Mouse (Mus musculus): ENCODE measurements at regions not wholly inside any gene's neighbourhood (a gene's known extent, or its start where the extent isn't known, plus 50 kb on each side); places are given as distances from the start of the nearest gene placed in this dataset.

GRCm38 (mm10) chr2:160186106-160186505 lies 147.9 kb downstream of the Gm826 start:
- DNase-seq, result no peak

DNA sequence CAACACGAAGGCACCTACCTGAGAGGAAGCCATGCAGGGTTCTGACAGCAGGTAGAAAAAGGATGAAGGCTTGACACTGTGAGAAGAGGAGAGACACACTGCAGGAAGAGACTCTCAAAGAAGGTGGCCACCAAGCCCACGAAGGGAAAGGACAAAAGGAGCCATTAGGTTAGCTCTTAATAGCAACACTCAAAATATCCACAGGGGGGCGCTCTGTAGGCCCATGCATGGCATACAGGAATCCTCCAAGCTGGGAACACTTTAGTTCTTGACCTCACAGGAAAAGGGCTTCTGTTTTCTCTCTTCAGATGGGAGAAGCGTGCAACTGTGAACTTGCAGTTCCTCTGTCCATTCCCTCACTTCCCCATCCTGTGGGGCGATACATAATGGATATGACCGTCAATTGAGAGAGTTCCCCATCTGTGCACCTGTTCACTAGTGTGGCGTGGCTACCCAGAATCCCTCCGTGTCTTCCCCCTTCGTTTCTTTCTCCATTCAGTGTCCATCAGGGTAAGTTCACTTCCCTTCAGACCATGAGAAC lies 162.9 kb downstream of the Gm826 start:
- DNase-seq, result peak; percentile 24

DNA sequence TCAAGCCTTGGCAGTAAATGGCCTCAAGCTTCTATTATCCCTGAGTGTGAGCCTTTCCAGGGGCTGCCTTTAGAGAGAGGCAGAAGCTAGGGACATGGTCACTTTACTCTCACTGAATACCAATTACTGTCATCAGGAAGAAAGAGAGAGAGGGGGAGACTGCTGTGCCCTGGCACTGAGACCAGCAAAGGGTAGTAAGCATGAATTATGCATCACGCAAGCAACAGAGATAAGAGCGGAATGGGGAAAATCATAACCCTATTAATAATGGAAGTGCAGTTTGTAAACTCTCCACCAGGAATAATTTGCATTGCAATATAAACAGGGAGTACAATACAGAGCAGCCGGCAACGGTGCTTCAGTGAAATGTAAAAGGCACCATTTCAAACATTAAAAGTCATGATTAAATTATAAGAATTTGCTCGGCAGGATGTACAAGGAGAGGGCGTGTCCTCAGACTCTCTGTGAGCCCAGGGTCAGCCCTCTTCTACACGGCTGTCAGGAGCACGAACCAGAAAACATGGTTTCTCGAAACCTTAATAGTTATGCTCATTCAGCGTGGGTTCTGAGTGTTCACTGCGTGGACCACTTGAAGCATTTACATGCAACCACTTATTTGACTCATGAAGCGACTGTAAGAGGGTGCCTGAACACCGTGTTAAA lies 175.2 kb downstream of the Gm826 start:
- DNase-seq, result no peak

- DNase-seq, result no peak
Measured at GRCm38 (mm10) chr2:160153781-160154180, 180.2 kb downstream of the Gm826 start.

DNA sequence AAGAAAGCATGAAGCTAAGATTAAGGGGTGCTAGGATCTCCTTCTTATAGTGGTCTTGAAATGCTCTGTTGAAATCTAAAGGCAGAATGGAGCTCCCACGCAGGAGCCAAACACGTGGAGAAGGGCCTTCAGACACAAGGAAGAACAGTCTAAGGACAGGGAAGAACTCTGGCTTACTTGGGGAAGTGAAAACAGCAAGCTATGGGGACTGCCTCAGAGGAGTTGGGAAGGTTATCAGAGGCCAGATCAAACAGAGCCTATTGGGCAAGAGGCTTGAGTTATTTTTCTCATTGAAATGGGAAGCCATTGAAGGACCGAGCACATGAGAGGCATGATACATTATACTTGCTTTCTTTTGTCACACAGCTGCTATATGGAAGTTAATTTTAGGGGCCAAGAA lies 181.9 kb downstream of the Gm826 start:
- no peak for DNase-seq

GRCm38 (mm10) chr2:160148936-160149335 lies 185.0 kb downstream of the Gm826 start:
- no peak for DNase-seq

GRCm38 (mm10) chr2:160148516-160148915 lies 185.4 kb downstream of the Gm826 start:
- DNase-seq, result no peak

- no peak for DNase-seq
Measured at GRCm38 (mm10) chr2:160148031-160148430, 185.9 kb downstream of the Gm826 start.

GRCm38 (mm10) chr2:160140166-160140740 lies 193.7 kb downstream of the Gm826 start:
- DNase-seq, result no peak

- DNase-seq, result no peak
Measured at GRCm38 (mm10) chr2:160138091-160138490, 195.9 kb downstream of the Gm826 start.

GRCm38 (mm10) chr2:160131797-160132196 lies 202.2 kb downstream of the Gm826 start:
- DNase-seq, result no peak

GRCm38 (mm10) chr2:160131386-160131785 lies 202.6 kb downstream of the Gm826 start:
- DNase-seq, result no peak

- DNase-seq, result no peak
Measured at GRCm38 (mm10) chr2:160117148-160117547, 216.8 kb downstream of the Gm826 start.

GRCm38 (mm10) chr2:160111176-160111692 lies 222.7 kb downstream of the Gm826 start:
- no peak for DNase-seq

- DNase-seq, result no peak
Measured at GRCm38 (mm10) chr2:160093078-160093477, 240.9 kb downstream of the Gm826 start.

DNA sequence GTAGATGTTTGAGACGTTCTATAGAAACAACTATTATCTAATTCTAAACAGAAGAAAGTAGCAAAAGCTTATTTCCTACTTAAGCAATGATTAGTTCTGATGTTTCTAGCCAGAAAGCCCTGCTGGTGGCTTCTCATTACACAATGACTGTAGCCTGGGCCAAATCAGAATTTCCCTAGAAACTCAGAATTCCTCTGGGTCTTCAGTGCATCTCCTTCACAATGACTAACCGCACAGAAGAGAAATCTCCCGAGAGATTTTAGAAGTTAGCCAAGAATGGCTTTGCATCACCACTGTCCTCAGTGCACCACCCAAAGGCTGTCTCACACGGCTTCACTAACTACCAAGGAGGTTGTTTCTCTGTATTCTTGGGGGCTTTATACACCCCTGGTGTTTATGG lies 248.0 kb downstream of the Gm826 start:
- DNase-seq, result no peak

DNA sequence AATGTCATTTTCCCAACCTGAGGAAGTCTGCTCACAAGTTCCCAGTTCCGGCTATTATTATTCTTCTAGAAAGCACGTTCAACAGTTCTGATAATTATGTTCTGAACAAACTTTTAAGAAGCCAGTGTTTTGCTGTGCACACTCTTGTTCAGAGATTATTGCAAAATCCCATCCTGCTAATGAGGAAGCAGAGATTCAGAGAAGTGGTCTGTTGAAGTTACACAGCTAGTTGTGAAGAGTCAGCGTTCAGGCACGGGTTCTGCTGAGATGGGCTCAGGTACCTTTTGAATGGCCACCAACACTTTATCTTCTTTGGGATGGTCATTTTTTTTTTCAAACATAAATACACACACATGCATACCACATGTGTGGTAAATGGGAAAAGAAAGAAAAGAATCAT lies 250.3 kb downstream of the Gm826 start:
- no peak for DNase-seq

GRCm38 (mm10) chr2:160082106-160082653 lies 251.8 kb downstream of the Gm826 start:
- no peak for DNase-seq

- no peak for DNase-seq
Measured at GRCm38 (mm10) chr2:160075694-160076093, 258.3 kb downstream of the Gm826 start.

DNA sequence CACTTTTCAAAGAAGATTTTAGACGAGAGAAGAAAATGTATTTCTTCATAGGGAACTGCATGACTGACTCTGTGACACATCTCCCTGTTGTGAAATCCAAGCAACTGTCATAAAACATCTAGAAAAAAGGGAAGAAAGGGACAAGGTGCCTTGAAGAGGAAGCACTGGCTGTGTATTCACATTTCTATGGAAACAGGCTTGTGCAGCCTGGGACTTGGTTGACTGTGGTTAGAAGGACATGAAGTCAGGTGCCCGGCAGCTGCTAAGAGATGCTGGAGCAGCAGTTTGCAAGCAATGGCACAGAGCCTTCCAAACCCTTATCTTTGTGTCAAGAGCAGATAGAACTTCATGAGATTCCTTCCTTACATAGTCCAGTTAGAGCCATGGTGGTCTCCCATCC lies 263.5 kb downstream of the Gm826 start:
- no peak for DNase-seq

- DNase-seq, result no peak
Measured at GRCm38 (mm10) chr2:160068772-160069171, 265.2 kb downstream of the Gm826 start.

DNA sequence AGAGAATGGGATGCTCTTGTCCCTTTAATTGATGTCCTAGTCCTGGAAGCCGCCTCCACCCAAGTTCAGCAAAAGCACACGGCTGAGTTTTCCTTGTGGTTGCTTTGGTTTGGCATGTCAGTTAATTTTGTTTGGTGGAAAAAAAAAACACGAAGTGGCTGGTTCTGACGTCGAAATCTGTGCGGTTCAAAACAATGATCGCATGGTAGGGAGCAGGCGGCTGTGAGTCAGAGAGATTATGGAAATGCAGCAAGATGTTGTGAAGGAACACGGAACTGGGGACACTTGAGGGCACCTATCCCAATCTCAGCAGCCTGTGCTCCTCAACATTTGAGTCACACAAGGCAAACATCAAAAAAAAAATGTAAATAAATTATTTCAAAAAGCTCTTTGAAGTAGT lies 266.1 kb downstream of the Gm826 start:
- DNase-seq, result no peak

DNA sequence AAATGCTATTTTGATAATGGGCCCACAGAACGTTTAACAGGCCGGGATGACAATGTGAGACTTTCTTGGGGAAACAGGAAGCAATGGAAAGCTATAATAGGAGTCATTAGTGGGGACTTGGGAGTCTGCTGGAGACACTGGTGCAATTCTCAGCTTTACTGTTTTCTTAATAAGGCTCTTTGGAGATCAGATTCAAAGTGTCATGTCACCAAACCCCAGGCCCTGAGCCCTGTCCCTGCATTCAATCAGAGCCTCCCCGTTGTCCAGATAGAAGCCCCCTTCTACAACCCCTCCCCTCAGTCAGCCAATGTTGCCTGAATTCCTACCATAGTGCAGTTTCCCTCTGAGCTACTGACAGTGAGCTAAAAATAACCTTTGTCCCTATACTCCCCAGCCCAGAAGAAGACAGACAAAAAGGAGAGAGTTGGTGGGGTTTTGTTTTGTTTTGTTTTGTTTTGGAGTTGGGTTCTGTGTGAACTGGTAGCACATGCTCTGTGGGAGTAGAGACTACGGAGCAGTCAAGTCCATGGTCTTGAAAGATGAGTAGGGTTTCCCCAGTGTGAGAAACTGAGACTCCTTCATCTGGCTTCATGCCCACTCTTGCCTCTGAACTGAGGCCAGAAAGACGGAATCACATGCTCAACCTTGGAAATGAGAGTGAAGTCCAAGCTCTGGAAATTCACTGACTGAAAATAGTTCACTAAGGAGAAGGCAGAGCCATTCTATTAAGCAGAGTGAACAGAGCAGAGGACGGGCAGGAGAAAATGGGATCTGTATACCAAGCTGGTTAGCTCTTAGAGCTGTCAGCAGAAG lies 267.3 kb downstream of the Gm826 start:
- DNase-seq, result peak; percentile 55
